Mouse (Mus musculus) forebrain, embryonic 11.5 days (tissue): ENCODE results near the gene Fam102b. TPM values are rescaled to one million over a fixed set of nuclear protein-coding genes. Genes with fewer than 3 reads are reported as not detected.
A peak's percentile ranks its signal among the peaks of the same experiment; 100 is the strongest.

ENCODE experiments used
- ATAC-seq: fragments of 200-750 bp; cut with Nextera tagmentation; replicated peaks from 2 replicates; pipeline ENCODE4 v1.8.0; 2017; ENCODE audit warnings: moderate TSS enrichment; ENCODE audit not compliant: low FRiP score
- DNase-seq: peaks from one replicate; pipeline ENCODE4 v3.0.0-alpha.2; 2017; ENCODE audit warnings: low spot score
- H3K27ac ChIP-seq: fragments of 300-500 bp; sonication (generic); 2 replicates; pipeline ENCODE4 v1.5.1; 2014; ENCODE audit warnings: low read depth, low read length
- H3K27me3 ChIP-seq: fragments of 300-500 bp; sonication (generic); 2 replicates; pipeline ENCODE4 v1.6.1; 2014; ENCODE audit warnings: mild to moderate bottlenecking, low read length, mixed read lengths; ENCODE audit not compliant: control insufficient read depth, insufficient read depth
- H3K36me3 ChIP-seq: fragments of 300-500 bp; sonication (generic); 2 replicates; pipeline ENCODE4 v1.6.1; 2014; ENCODE audit warnings: mild to moderate bottlenecking, low read length, moderate library complexity, mixed read lengths; ENCODE audit not compliant: control insufficient read depth, insufficient read depth
- H3K4me1 ChIP-seq: fragments of 300-500 bp; sonication (generic); replicated peaks from 2 replicates; pipeline ENCODE4 v1.6.1; 2014; ENCODE audit warnings: low read length, mixed read lengths; ENCODE audit not compliant: control insufficient read depth, insufficient read depth
- H3K4me2 ChIP-seq: fragments of 300-500 bp; sonication (generic); 2 replicates; pipeline ENCODE4 v1.6.1; 2014; ENCODE audit warnings: low read depth, mild to moderate bottlenecking, low read length, moderate library complexity, mixed read lengths; ENCODE audit not compliant: severe bottlenecking
- H3K4me3 ChIP-seq: fragments of 300-500 bp; sonication (generic); 2 replicates; pipeline ENCODE4 v1.5.1; 2014; ENCODE audit warnings: low read depth, low read length
- H3K9ac ChIP-seq: fragments of 300-500 bp; sonication (generic); 2 replicates; pipeline ENCODE4 v1.6.1; 2014; ENCODE audit warnings: low read length
- H3K9me3 ChIP-seq: fragments of 300-500 bp; sonication (generic); 2 replicates; pipeline ENCODE4 v1.6.1; 2016; ENCODE audit warnings: low read length, mixed read lengths; ENCODE audit not compliant: control insufficient read depth
- WGBS: fragments of 180-500 bp; shearing (Covaris S2); extraction: QIAGEN DNeasy Blood & Tissue Kit; methylation state at CpG from one replicate; pipeline ENCODE4 v1.1.7; 2014; 5-methylcytosine and 5-hydroxymethylcytosine counted together
- polyA plus RNA-seq: library from polyadenylated mRNA; unstranded; fragments of >200 nt; fragmentation: Nextera tagmentation; extraction: Ambion mirVana; gene quantifications from 2 replicates; pipeline ENCODE4 v1.2.1, GENCODE M21; 2014

The Fam102b gene
- polyA plus RNA-seq, 1 experiment from 2014 or later, result 10.7 TPM

DNA sequence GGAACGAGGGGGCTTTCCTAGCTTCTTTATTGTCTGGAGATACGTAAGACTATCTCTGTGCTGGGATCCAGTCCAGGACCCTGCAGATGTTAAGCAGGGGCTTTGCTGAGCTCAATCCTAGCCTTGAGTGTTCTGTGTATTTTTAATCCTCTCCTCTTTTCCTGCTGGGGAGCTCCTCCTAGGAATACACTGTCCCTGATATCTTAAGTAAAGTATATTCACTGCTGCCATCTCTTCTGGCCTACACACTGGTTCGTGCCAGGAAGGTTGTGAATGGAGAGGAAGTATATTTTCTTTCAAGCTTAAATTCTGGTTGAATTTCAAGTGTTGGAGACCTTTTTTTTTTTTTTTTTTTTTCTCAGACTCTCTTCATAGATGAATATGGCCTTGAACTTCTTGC is 64.1 kb downstream of the Fam102b start:
- Histone ChIP-seq H3K4me1 (peaks cover 9% of the 10 kb centered on the region; the same call in 1 of the 2 replicates), H3K4me3 (no peak overlapping the region), H3K4me2 (no peak overlapping the region), H3K27ac (no peak overlapping the region), H3K27me3 (no peaks in the 10 kb centered on the region), H3K9me3 (no peaks in the 10 kb centered on the region), H3K9ac (no peak overlapping the region), H3K36me3 (no peaks in the 10 kb centered on the region)
- ATAC-seq, result no peak
- WGBS, result 88% methylated on average over 3 of the region's 3 CpGs
- no peak for DNase-seq

DNA sequence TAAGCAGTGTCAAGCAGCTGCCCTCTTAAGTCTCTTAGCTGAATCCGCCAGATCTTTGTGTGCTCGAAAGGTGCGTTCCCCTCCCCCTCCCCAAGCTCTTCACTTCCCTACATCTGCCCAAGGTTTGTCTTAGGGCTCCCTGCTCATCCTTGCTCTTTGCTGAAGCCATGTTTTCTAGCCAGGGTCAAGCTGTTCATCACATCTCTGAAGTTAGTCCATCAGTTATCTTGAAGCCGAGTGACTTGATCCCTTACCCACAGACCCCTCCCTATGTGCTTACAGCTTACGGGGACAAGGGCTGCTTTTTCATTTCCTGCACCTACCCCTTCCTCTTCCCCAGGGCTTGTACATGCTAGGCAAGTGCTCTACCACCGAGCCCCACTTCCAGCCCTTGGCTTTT is 65.8 kb downstream of the Fam102b start:
- Histone ChIP-seq H3K4me3 (no peak overlapping the region), H3K36me3 (no peaks in the 10 kb centered on the region), H3K9ac (0 out of 2 replicates have a peak overlapping the region, but pooled peaks have one; percentile 23), H3K4me1 (peaks cover 9% of the 10 kb centered on the region; the same call in 1 of the 2 replicates), H3K27ac (peak overlapping the region; percentile 19), H3K9me3 (no peaks in the 10 kb centered on the region), H3K27me3 (no peaks in the 10 kb centered on the region), H3K4me2 (peak overlapping the region; percentile 8; the same call in 1 of the 2 replicates)
- WGBS, result 41% methylated on average over 6 of the region's 6 CpGs
- ATAC-seq (peak; percentile 23; the same call in 1 of the 2 replicates), DNase-seq (no peak)

DNA sequence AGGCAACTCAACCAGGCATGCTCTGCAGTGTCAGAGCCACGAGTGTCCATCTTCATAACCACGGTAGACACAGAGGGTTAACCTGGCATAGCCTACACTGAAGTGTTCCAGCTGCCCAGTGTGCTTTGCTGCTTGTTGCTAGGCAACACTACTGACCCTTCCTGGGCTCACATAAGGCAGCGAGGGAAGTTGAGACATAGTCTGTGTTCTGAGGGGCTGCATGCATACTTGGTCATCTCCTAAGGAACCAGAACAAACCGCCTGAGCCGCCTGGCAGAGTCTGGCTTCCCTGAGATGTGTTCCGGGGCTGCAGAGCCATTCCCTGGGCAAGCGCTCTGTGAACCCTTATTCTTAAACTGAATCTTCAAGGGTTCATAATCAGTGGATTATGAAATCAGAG is 66.2 kb downstream of the Fam102b start:
- peak overlapping the region; percentile 8; the same call in 1 of the 2 replicates for H3K4me2 ChIP-seq
- H3K4me3 ChIP-seq, result no peak overlapping the region
- H3K36me3 ChIP-seq, result no peaks in the 10 kb centered on the region
- H3K9ac ChIP-seq, result 0 out of 2 replicates have a peak overlapping the region, but pooled peaks have one; percentile 23
- ATAC-seq, result peak; percentile 92
- peak; percentile 60 for DNase-seq
- H3K27me3 ChIP-seq, result no peaks in the 10 kb centered on the region
- 34% methylated on average over 7 of the region's 7 CpGs for WGBS
- H3K4me1 ChIP-seq, result peaks cover 9% of the 10 kb centered on the region; the same call in 1 of the 2 replicates
- H3K9me3 ChIP-seq, result no peaks in the 10 kb centered on the region
- peak overlapping the region; percentile 19 for H3K27ac ChIP-seq

DNA sequence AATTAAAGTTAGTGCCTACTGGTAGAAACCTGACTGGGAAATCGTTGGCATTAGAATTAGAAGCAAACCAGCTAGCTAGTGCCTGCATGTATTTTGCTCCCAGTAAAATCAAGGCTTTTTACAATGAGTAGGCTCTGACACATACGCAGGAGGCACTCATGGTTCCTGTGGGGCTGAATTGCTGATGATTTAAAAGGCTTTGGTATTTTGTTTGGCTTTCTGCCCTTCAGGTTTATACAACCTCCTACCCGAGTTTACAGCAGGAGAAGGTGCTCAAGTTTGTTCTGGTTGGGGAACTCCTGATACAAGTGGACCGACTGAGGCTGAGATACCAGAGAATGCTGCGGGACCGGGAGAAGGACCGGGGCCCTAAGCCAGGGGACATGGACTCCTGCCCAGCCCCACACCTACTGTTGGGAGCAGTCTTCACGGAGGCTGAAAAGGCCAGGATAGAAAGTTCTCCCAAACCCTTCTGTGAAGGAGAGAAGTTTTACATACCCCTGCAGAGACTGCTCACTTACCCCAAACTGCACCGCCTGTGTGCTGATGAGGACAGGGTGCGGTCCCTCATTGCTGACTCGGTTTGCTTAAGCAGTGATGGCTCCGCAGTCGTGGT is 67.6 kb downstream of the Fam102b start:
- DNase-seq (no peak), ATAC-seq (no peak)
- Histone ChIP-seq H3K4me2 (no peak overlapping the region), H3K9ac (no peak overlapping the region), H3K4me1 (peaks cover 9% of the 10 kb centered on the region; the same call in 1 of the 2 replicates), H3K27me3 (no peaks in the 10 kb centered on the region), H3K36me3 (no peaks in the 10 kb centered on the region), H3K9me3 (no peaks in the 10 kb centered on the region), H3K4me3 (no peak overlapping the region), H3K27ac (no peak overlapping the region)
- WGBS, result 79% methylated on average over 13 of the region's 13 CpGs

DNA sequence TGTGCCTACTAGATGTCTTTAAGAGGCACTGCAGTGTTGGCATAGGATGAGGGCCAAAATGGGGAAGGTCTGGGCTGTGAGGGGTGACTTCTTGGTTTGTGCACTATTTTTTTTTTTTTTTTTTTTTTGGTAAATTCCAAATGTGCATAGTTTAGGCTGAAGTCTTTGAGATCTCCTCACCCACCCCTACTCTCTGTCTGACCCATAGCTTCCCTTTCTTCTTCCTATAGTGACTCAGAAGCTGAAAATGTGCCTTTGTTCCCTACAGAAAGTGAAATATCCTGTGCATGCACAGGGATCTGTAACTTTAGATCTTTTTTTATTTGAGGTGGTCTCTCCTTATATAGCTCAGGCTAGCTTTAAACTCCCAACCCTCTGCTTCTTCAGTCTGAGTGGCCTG is 69.4 kb downstream of the Fam102b start:
- ATAC-seq, result no peak

DNA sequence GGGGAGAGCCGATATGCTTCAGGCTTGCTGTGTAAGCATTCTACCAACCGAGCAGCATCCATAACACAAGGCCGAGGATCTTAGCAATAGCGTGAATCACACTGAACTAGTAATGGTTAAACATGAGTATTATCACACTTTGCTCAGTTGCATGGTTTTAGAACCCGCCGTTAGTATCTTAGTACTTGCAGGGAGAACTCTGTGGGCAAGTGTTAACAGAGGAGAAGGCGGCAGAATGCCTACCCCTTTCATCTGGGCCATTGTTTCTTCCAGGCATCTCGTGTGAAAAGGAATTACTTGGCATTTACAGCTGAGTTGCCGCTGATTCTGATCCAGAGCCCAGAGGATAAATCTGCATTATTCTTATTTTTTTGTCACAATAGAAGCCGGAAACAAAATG is 86.4 kb downstream of the Fam102b start:
- H3K4me1 ChIP-seq, result no peaks in the 10 kb centered on the region
- no peak overlapping the region for H3K9ac ChIP-seq
- H3K4me2 ChIP-seq, result no peak overlapping the region
- DNase-seq (no peak), ATAC-seq (no peak)
- H3K27me3 ChIP-seq, result no peaks in the 10 kb centered on the region
- no peak overlapping the region for H3K27ac ChIP-seq
- no peaks in the 10 kb centered on the region for H3K36me3 ChIP-seq
- 83% methylated on average over 10 of the region's 10 CpGs for WGBS
- no peak overlapping the region for H3K4me3 ChIP-seq
- H3K9me3 ChIP-seq, result no peaks in the 10 kb centered on the region

More for the DNA sequence above, 69.4 kb downstream of the Fam102b start:
- Histone ChIP-seq H3K9ac (no peak overlapping the region), H3K36me3 (no peaks in the 10 kb centered on the region), H3K4me1 (peaks cover 9% of the 10 kb centered on the region; the same call in 1 of the 2 replicates), H3K4me3 (no peak overlapping the region), H3K27ac (no peak overlapping the region), H3K4me2 (no peak overlapping the region), H3K9me3 (no peaks in the 10 kb centered on the region), H3K27me3 (no peaks in the 10 kb centered on the region)
- no peak for DNase-seq

DNA sequence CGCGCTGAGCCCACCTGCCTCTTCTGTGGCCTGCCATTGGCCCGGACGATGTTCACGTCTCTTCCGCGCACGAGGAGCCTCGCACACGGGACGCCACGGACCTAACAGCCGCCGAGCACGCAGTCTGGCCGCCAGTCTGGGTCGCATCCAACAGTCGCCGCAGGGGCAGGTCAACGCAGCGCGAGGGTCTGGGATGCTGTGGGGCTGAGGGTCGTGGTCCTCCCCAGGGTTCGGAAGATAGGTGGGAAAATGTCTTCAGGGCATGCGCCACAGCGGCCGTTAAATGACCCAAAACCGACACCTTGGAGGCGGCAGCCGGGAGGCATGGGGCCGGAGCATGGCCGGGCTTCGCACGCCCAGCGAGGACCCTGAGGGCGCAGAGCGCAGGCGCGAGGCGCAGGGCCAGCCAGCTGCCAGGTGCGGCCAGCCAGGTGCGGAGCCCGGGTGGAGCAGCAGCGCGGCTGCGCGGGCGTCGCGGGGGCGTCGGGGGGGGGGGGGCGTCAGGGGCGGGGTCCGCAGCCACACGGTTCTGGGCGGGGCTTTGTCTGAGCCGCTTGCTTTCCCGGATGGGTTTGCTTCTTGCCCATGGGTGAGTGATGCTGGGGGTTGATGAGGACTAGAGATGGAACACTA is 87.3 kb downstream of the Fam102b start, which contains the start of gene Gm9857:
Gene Gm9857, minus strand, starts transcription at position 445 of the 633 bp plus-strand sequence.
- DNase-seq (peak; percentile 71), ATAC-seq (peak; percentile 75)
- Histone ChIP-seq H3K36me3 (no peaks in the 10 kb centered on the region), H3K9ac (peak within 1 kb of the TSS; percentile 12; the same call in 1 of the 2 replicates), H3K4me2 (peak within 1 kb of the TSS; percentile 45), H3K27me3 (no peaks in the 10 kb centered on the region), H3K4me3 (0 out of 2 replicates have a peak within 1 kb of the TSS, but pooled peaks have one; percentile 12), H3K9me3 (no peaks in the 10 kb centered on the region), H3K27ac (no peak within 1 kb of the TSS), H3K4me1 (no peaks in the 10 kb centered on the region)
- 58% methylated on average over 54 of the region's 59 CpGs for WGBS

DNA sequence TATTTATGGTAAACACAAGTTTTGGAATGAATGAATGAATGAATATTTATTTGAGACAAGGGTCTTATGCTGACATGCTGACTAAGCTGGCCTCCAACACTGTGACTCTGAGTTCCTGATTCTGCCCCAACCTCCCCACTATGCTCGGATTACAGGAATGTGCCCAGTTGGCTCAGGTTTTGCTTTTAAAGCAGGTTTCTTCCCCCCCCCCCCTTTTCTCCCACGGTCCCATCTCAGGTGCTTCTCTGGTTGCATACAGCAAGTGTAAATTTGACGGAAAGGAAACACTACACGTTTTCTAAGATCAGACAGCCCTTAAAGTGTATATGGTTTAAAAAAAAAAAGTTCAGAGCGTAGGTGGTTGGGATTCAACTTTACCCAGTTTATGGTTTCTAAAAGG is 87.8 kb downstream of the Fam102b start, which contains the start of gene Henmt1:
Gene Henmt1, plus strand, starts transcription at position 301 of the 400 bp plus-strand sequence.
- 0 out of 2 replicates have a peak within 1 kb of the TSS, but pooled peaks have one; percentile 12 for H3K4me3 ChIP-seq
- H3K27me3 ChIP-seq, result no peaks in the 10 kb centered on the region
- no peak for DNase-seq
- H3K36me3 ChIP-seq, result no peaks in the 10 kb centered on the region
- H3K4me2 ChIP-seq, result peak within 1 kb of the TSS; percentile 45
- WGBS, result 84% methylated on average over 5 of the region's 5 CpGs
- no peaks in the 10 kb centered on the region for H3K4me1 ChIP-seq
- no peak within 1 kb of the TSS for H3K27ac ChIP-seq
- H3K9ac ChIP-seq, result peak within 1 kb of the TSS; percentile 12; the same call in 1 of the 2 replicates
- no peak for ATAC-seq
- no peaks in the 10 kb centered on the region for H3K9me3 ChIP-seq
